Mouse (Mus musculus): ENCODE data around the gene Hps4. TPM values are rescaled to one million over a fixed set of nuclear protein-coding genes. Genes with fewer than 3 reads are reported as not detected.
"Not testable (repeated sequence)": the region's sequence is repeated elsewhere in the genome, so short reads cannot be mapped to it uniquely, and the experiment has no call there.

Hps4 gene
- polyA plus RNA-seq, 1 experiment from 2014 or later, result 26.2 TPM

DNA sequence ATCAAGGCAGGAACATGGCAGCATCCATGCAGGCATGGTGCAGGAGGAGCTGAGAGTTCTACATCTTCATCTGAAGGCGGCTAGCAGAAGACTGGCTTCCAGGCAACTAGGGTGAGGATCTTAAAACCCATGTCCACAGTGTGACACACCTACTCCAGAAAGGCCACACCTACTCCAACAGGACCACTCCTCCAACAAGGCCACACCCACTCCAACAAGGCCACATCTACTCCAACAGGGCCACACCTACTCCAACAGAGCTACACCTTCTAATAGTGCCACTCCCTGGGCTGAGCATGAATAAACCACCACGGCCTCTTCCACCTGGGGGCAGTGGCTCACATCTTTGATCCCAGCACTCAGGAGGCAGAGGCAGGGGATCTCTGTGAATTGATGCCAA lies 23.5 kb upstream of the Hps4 start:
- H3K27ac ChIP-seq (ENCODE audit: low read depth, low read length); H3K4me2 ChIP-seq (ENCODE audit: low read length); H3K27me3 ChIP-seq (replicated peaks; ENCODE audit: control insufficient read depth, insufficient read depth, low read length); H3K9ac ChIP-seq (ENCODE audit: low read length); DNase-seq (ENCODE audit: low spot score); H3K9me3 ChIP-seq (replicated peaks; ENCODE audit: control insufficient read depth, low read length); H3K4me1 ChIP-seq (ENCODE audit: control insufficient read depth, insufficient read depth, low read length); ATAC-seq; H3K4me3 ChIP-seq (ENCODE audit: low read depth, low read length): not testable (repeated sequence)
- peaks cover 10% of the 10 kb centered on the region for H3K36me3 ChIP-seq (ENCODE audit: control insufficient read depth, insufficient read depth, low read length)
- WGBS, result 51% methylated on average over 2 of the region's 2 CpGs

DNA sequence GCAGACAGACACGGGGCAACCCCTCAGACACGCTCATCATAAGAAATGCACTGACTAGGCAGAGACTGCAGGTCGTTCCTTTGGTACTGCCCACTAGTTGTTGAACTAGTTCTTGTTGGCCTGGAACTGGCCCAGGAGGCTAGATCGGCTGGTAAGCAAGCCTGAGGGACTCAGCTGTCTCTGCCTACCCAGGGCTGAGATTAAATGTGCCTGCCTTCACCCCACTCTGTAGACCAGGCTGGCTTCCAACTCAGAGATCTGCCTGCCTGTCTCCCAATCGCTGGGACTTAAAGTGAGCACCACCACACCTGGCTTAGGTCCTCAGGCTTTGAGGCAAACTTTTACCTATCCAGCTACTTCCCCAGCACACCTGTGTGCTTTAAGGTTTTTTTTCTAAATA lies 22.5 kb upstream of the Hps4 start:
- no peak overlapping the region for H3K27ac ChIP-seq (ENCODE audit: low read depth, low read length)
- H3K4me1 ChIP-seq (ENCODE audit: control insufficient read depth, insufficient read depth, low read length), result no peaks in the 10 kb centered on the region
- H3K36me3 ChIP-seq (ENCODE audit: control insufficient read depth, insufficient read depth, low read length), result peaks cover 3% of the 10 kb centered on the region
- WGBS, result 84% methylated on average over 5 of the region's 5 CpGs
- no peaks in the 10 kb centered on the region for H3K27me3 ChIP-seq (replicated peaks; ENCODE audit: control insufficient read depth, insufficient read depth, low read length)
- no peak overlapping the region for H3K4me2 ChIP-seq (ENCODE audit: low read length)
- no peak overlapping the region for H3K4me3 ChIP-seq (ENCODE audit: low read depth, low read length)
- no peaks in the 10 kb centered on the region for H3K9me3 ChIP-seq (replicated peaks; ENCODE audit: control insufficient read depth, low read length)
- ATAC-seq (no peak), DNase-seq (ENCODE audit: low spot score) (no peak)
- H3K9ac ChIP-seq (ENCODE audit: low read length), result no peak overlapping the region

DNA sequence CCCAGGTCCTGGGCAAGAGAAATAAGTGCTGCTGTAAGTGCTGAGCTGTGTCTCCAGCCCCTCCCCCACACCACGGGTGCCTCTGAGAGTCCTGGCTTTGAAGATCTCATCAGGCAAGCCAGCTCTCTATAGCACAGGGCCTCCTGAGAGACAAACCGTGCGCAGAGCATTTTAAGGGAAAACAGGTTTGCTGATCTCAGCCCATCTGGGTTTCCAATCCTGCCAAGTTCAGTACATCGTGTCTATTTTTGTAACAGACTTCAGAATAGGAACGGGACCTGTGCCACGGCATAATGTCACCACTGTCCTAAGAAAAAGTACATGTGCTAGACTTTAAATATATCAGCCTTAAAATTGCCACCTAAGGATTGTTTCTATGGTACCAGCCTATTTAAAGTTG lies 21.9 kb upstream of the Hps4 start:
- ATAC-seq (no peak), DNase-seq (ENCODE audit: low spot score) (peak; percentile 9)
- Histone ChIP-seq H3K9ac (ENCODE audit: low read length) (no peak overlapping the region), H3K4me3 (ENCODE audit: low read depth, low read length) (no peak overlapping the region), H3K4me1 (ENCODE audit: control insufficient read depth, insufficient read depth, low read length) (no peaks in the 10 kb centered on the region), H3K27ac (ENCODE audit: low read depth, low read length) (no peak overlapping the region), H3K4me2 (ENCODE audit: low read length) (no peak overlapping the region), H3K36me3 (ENCODE audit: control insufficient read depth, insufficient read depth, low read length) (no peaks in the 10 kb centered on the region), H3K9me3 (replicated peaks; ENCODE audit: control insufficient read depth, low read length) (no peaks in the 10 kb centered on the region), H3K27me3 (replicated peaks; ENCODE audit: control insufficient read depth, insufficient read depth, low read length) (no peaks in the 10 kb centered on the region)
- WGBS, result 68% methylated on average over 6 of the region's 6 CpGs

DNA sequence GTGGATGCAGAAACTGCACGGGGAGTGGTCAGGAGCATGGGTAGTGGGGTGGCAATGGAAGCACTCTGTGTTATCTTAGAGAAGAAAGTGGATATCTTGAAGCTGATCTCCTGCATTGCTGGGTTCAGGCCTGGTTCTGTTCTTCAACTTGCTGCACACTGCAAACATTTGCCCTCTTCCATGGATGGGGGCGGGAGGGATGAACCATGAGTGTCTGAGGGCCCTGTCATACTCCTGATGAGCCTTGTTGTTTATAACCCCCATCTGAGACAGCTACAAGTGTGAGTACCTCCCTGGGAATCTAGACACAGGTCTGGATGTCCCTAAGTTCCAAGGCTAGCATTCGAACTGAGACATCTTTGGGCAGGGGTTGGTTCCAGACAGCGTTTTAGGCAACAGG lies 21.5 kb upstream of the Hps4 start:
- H3K27ac ChIP-seq (ENCODE audit: low read depth, low read length), result no peak overlapping the region
- no peak overlapping the region for H3K9ac ChIP-seq (ENCODE audit: low read length)
- no peak overlapping the region for H3K4me3 ChIP-seq (ENCODE audit: low read depth, low read length)
- no peak for ATAC-seq
- H3K36me3 ChIP-seq (ENCODE audit: control insufficient read depth, insufficient read depth, low read length), result no peaks in the 10 kb centered on the region
- 68% methylated on average over 4 of the region's 4 CpGs for WGBS
- H3K9me3 ChIP-seq (replicated peaks; ENCODE audit: control insufficient read depth, low read length), result no peaks in the 10 kb centered on the region
- no peaks in the 10 kb centered on the region for H3K27me3 ChIP-seq (replicated peaks; ENCODE audit: control insufficient read depth, insufficient read depth, low read length)
- no peaks in the 10 kb centered on the region for H3K4me1 ChIP-seq (ENCODE audit: control insufficient read depth, insufficient read depth, low read length)
- no peak overlapping the region for H3K4me2 ChIP-seq (ENCODE audit: low read length)
- no peak for DNase-seq (ENCODE audit: low spot score)

DNA sequence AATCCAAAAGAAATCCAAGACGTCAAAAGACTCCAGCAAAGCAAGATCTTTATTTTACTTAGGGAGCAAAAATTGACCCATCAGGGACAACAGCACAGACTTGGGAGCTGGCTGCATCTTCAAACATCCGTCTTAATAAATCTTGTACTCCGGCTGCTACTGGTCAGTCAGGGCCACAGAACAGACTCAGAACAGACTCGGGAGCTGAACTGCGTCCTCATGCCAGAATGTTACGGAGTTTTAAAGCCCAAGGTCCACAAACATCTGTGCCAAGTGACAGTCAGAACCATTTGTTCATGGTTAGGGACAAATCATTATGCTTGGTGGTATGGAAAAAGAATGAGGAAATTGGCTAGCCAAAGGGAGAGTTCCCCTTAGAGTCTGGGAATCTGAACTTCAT lies 19.6 kb upstream of the Hps4 start:
- peaks cover 5% of the 10 kb centered on the region for H3K4me1 ChIP-seq (ENCODE audit: control insufficient read depth, insufficient read depth, low read length)
- peaks cover 6% of the 10 kb centered on the region for H3K36me3 ChIP-seq (ENCODE audit: control insufficient read depth, insufficient read depth, low read length)
- no peak for DNase-seq (ENCODE audit: low spot score)
- H3K9me3 ChIP-seq (replicated peaks; ENCODE audit: control insufficient read depth, low read length), result no peaks in the 10 kb centered on the region
- no peaks in the 10 kb centered on the region for H3K27me3 ChIP-seq (replicated peaks; ENCODE audit: control insufficient read depth, insufficient read depth, low read length)
- no peak for ATAC-seq
- H3K9ac ChIP-seq (ENCODE audit: low read length), result no peak overlapping the region
- H3K27ac ChIP-seq (ENCODE audit: low read depth, low read length), result no peak overlapping the region
- no peak overlapping the region for H3K4me2 ChIP-seq (ENCODE audit: low read length)
- WGBS, result 88% methylated on average over 6 of the region's 6 CpGs
- H3K4me3 ChIP-seq (ENCODE audit: low read depth, low read length), result no peak overlapping the region

DNA sequence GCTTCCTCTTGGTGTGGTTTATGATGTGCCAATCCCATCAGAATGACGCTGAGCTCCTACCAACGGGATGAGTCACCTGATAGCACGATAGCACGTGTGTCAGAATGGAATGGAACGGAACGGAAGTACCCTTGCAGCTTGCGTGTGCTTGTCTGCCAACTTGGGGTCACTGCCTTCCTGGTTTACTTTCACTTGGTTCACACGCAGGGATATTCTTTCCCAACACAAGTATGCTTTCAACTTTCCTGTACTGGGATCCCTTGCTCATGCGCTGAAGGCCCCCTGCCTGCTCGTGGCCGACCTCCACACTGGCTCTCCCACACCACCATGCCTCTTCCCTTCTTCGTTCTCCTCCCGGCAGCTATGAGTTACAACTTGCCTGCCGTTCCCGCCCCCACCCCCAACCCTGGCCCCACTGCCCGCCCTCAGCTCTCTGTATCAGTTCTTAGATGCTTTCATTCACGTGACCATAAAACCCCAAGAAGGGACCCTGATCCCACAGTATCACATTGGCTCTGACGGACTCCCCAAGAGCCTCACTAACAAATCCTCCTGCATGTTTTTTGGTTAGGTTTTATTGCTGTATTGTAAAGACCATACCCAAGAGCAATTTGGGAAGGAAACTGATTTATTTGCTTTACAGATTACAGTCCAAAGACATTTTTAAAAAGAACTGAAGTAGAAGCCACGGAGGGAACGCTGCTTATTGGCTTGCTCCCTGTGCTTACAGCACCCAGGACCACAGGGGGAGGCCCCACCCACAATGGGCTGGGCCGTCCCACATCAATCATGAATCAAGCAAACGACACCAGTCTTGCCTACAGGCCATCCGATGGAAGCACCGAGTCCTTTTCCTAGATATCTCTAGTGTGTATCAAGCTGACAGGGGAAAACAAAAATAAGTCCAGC lies 18.0 kb upstream of the Hps4 start:
- ATAC-seq, result no peak
- Histone ChIP-seq H3K36me3 (ENCODE audit: control insufficient read depth, insufficient read depth, low read length) (peaks cover 21% of the 10 kb centered on the region), H3K27me3 (replicated peaks; ENCODE audit: control insufficient read depth, insufficient read depth, low read length) (no peaks in the 10 kb centered on the region), H3K27ac (ENCODE audit: low read depth, low read length) (no peak overlapping the region), H3K4me1 (ENCODE audit: control insufficient read depth, insufficient read depth, low read length) (peaks cover 5% of the 10 kb centered on the region), H3K9me3 (replicated peaks; ENCODE audit: control insufficient read depth, low read length) (no peaks in the 10 kb centered on the region), H3K4me2 (ENCODE audit: low read length) (peak overlapping the region; percentile 70; the same call in 1 of the 2 replicates), H3K9ac (ENCODE audit: low read length) (no peak overlapping the region), H3K4me3 (ENCODE audit: low read depth, low read length) (no peak overlapping the region)
- peak; percentile 27 for DNase-seq (ENCODE audit: low spot score)
- 37% methylated on average over 24 of the region's 24 CpGs for WGBS

DNA sequence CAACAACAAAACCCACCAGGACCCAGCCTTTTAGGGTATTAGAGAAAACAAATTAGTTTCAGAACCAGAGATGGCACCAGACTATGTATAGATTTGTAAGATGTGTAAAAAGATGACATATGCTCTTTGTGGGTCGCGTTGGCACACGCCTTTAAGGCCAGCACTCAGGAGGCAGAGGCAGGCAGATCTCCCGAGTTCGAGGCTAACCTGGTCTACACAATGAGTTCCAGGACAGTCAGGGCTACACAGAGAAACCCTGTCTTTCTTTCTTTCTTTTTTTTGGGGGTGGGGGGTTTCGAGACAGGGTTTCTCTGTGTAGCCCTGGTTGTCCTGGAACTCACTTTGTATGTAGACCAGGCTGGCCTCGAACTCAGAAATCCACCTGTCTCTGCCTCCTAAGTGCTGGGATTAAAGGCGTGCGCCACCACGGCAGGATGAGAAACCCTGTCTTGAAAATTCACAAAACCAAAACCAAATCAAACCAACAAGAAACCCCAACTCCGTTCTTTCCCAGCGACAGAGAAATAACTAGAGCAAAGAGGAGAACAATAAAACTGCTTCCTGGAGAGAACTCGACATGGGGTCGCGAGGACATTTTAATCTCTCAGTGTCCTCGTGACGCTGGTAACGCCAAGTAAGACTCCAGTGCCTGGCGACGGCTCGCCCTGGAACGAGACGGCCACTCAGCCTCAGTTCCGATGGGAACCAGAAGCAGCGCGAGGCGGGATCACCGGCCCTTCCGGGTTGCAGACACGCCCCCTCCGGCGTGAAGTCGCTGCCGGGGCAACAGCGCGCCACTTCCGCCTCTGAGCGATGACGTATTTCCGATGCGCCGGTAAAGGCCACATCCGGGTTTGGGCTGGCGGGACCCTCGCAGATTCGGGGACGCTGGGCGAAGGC lies 17.1 kb upstream of the Hps4 start, which contains the start of gene Tfip11:
Gene Tfip11 (plus strand): TSS at position 813 of the 900 bp plus-strand sequence.
- DNase-seq (ENCODE audit: low spot score) (peak; percentile 97), ATAC-seq (peak; percentile 93)
- Histone ChIP-seq H3K9ac (ENCODE audit: low read length) (peak within 1 kb of the TSS; percentile 84), H3K4me3 (ENCODE audit: low read depth, low read length) (peak within 1 kb of the TSS; percentile 99), H3K27me3 (replicated peaks; ENCODE audit: control insufficient read depth, insufficient read depth, low read length) (no peaks in the 10 kb centered on the region), H3K4me2 (ENCODE audit: low read length) (peak within 1 kb of the TSS; percentile 70), H3K4me1 (ENCODE audit: control insufficient read depth, insufficient read depth, low read length) (peaks cover 5% of the 10 kb centered on the region), H3K27ac (ENCODE audit: low read depth, low read length) (peak within 1 kb of the TSS; percentile 75), H3K9me3 (replicated peaks; ENCODE audit: control insufficient read depth, low read length) (no peaks in the 10 kb centered on the region), H3K36me3 (ENCODE audit: control insufficient read depth, insufficient read depth, low read length) (peaks cover 30% of the 10 kb centered on the region)
- WGBS, result 9% methylated on average over 48 of the region's 48 CpGs

DNA sequence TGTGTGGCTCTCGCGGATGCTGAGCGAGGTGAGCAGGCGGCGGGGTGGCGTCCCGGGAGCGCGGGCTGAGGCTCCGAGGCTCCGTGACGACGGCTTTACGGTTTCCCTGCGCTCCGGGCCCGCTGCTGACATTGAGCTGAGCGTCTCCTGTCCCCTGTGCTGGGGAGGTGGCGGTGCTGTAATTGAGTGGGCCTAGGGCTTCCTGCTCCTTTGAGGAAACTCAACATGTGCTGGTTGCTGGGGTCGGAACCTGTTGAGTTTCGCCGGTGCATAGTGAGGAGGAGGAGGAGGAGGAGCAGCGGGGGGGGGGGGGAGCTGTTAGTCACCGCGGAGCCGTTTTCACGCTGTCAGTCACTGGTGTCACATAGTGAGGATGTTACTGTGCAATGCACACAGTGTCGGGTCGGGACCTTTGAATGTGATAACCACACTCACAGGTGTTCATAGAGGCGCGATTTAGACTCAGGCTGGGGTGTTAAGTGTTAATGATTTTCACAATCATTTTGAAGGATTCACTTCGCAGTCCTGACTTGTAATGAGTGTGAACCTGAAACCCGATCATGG lies 16.4 kb upstream of the Hps4 start:
- no peak overlapping the region for H3K27ac ChIP-seq (ENCODE audit: low read depth, low read length)
- H3K4me1 ChIP-seq (ENCODE audit: control insufficient read depth, insufficient read depth, low read length), result peaks cover 5% of the 10 kb centered on the region
- 2% methylated on average over 32 of the region's 33 CpGs for WGBS
- ATAC-seq (peak; percentile 78), DNase-seq (ENCODE audit: low spot score) (no peak)
- peak overlapping the region; percentile 99 for H3K4me3 ChIP-seq (ENCODE audit: low read depth, low read length)
- H3K36me3 ChIP-seq (ENCODE audit: control insufficient read depth, insufficient read depth, low read length), result peaks cover 37% of the 10 kb centered on the region
- peak overlapping the region; percentile 84 for H3K9ac ChIP-seq (ENCODE audit: low read length)
- H3K9me3 ChIP-seq (replicated peaks; ENCODE audit: control insufficient read depth, low read length), result no peaks in the 10 kb centered on the region
- no peaks in the 10 kb centered on the region for H3K27me3 ChIP-seq (replicated peaks; ENCODE audit: control insufficient read depth, insufficient read depth, low read length)
- H3K4me2 ChIP-seq (ENCODE audit: low read length), result peak overlapping the region; percentile 70
